In the genomic region with DNA sequence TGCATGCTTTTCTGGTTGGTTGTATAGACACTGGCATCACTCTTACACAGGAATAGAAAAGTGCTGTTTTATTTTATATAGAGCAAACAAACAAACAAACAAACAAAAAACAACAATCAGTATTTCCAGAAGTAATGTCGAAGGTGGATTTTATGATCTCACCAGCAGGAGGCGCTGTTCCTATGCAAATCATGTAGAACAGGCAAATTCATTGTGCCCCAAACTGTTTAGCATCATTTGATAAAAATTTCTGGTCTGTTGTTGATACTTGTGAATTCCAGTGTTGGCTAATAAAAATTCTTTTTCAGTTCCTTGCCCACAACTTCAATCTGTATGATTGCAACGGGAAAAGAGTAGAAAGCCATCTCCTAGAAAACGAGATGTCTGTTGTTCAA, we compare ENCODE assay signal across 9 mouse cellular contexts.
DNase-seq lines count a peak whose midpoint lies in the region; ATAC-seq and TF ChIP-seq lines count a peak whose summit lies in the region.
"Had no signal": no experiment of that assay in that cellular context is flagged by ENCODE, and none has a peak within 500 bp of the region (broad histone marks: within the 10 kb centered on the region; RNA-seq: fewer than 3 reads in every experiment).

No protein-coding gene starts in this region.

- ATAC-seq in liver, embryonic 12.5 days = no peak
- ATAC-seq in frontal cortex, adult (ENCODE audit: low TSS enrichment) = peak; percentile 67; the same call in 1 of the 2 replicates

- H3K9ac ChIP-seq in liver, adult 2 months (ENCODE audit: low read depth, low read length) = no peak overlapping the region
- H3K9ac ChIP-seq in liver, embryonic 12.5 days = no peak overlapping the region
- H3K9ac ChIP-seq: lung, embryonic 15.5 days had no signal

- H3K9me3 ChIP-seq in liver, embryonic 12.5 days (replicated peaks) = no peaks in the 10 kb centered on the region
- H3K9me3 ChIP-seq: lung, embryonic 15.5 days had no signal

- DNase-seq in adrenal gland, adult 18-20 months (ENCODE audit: low spot score in 2 of 2) = peak; percentile 16 to 27
- no peak for DNase-seq in adrenal gland, adult 8-10 months
- DNase-seq in liver, adult 2 months (ENCODE audit: extremely low read depth, low read depth, low spot score) = peak; percentile 9
- DNase-seq in c-Kit-positive CD71-positive TER-119-negative erythroid progenitor cells, embryonic 14.5 days (ENCODE audit: low read depth) = peak; percentile 15
- DNase-seq in right cerebral cortex, adult 2 months (ENCODE audit: low spot score in 2 of 2) = peak; percentile 44 to 77
- no peak for DNase-seq in thymus, postnatal 25 days

- no peak for TF ChIP-seq POLR2A in liver, adult 2 months (IDR thresholded peaks at IDR 0.05; ENCODE audit: extremely low read depth, insufficient read depth, low read length)

- no peaks in the 10 kb centered on the region for H3K4me1 ChIP-seq in liver, adult 2 months (ENCODE audit: control insufficient read depth, insufficient read depth, low read length)
- H3K4me1 ChIP-seq in liver, embryonic 12.5 days = no peaks in the 10 kb centered on the region
- H3K4me1 ChIP-seq: lung, embryonic 15.5 days had no signal

- H3K27ac ChIP-seq in liver, adult 2 months (replicated peaks; ENCODE audit: insufficient read depth, low read depth, low read length) = no peak overlapping the region
- H3K27ac ChIP-seq in liver, embryonic 12.5 days = no peak overlapping the region
- H3K27ac ChIP-seq: lung, embryonic 15.5 days had no signal

- whole genome bisulfite sequencing in liver, adult 2 months = 49% methylated on average over 4 of the region's 4 CpGs
- WGBS in liver, embryonic 12.5 days (ENCODE audit: insufficient replicate concordance) = 44% methylated on average over 4 of the region's 4 CpGs

- no peaks in the 10 kb centered on the region for H3K27me3 ChIP-seq in liver, adult 2 months (ENCODE audit: control insufficient read depth, insufficient read depth, low read length)
- H3K27me3 ChIP-seq in liver, embryonic 12.5 days (replicated peaks) = no peaks in the 10 kb centered on the region
- H3K27me3 ChIP-seq: lung, embryonic 15.5 days had no signal

- no peak overlapping the region for H3K4me2 ChIP-seq in liver, embryonic 12.5 days
- H3K4me2 ChIP-seq: lung, embryonic 15.5 days had no signal

- H3K36me3 ChIP-seq in liver, adult 2 months (ENCODE audit: control insufficient read depth, insufficient read depth, low read length) = no peaks in the 10 kb centered on the region
- no peaks in the 10 kb centered on the region for H3K36me3 ChIP-seq in liver, embryonic 12.5 days
- H3K36me3 ChIP-seq: lung, embryonic 15.5 days had no signal

- TF ChIP-seq CTCF in liver, adult 2 months (IDR thresholded peaks at IDR 0.05; ENCODE audit: low read depth, low read length) = peak; percentile 36

- H3K4me3 ChIP-seq in liver, adult 2 months (ENCODE audit: insufficient read depth, low read depth, low read length) = no peak overlapping the region
- H3K4me3 ChIP-seq in liver, embryonic 12.5 days = no peak overlapping the region
- H3K4me3 ChIP-seq: lung, embryonic 15.5 days had no signal

- no peaks in the 10 kb centered on the region for H3K79me2 ChIP-seq in liver, adult 2 months (ENCODE audit: control insufficient read depth, insufficient read depth, low read length)

Comparison
In these comparisons a context has a peak if more than half of its experiments do, and no peak if none do; other contexts are left out.
1. DNase-seq: peak in adrenal gland, adult 18-20 months (2 of 2), liver, adult 2 months (single experiment), c-Kit-positive CD71-positive TER-119-negative erythroid progenitor cells, embryonic 14.5 days (single experiment) and right cerebral cortex, adult 2 months (2 of 2); none in adrenal gland, adult 8-10 months (single experiment) and thymus, postnatal 25 days (single experiment).